Mouse (Mus musculus) liver, embryonic 11.5 days (tissue): ENCODE measurements around the gene Lrrc4c. TPM values are rescaled to one million over a fixed set of nuclear protein-coding genes. Genes with fewer than 3 reads are reported as not detected.

Source experiments
- ATAC-seq: fragments of 200-750 bp; cut with Nextera tagmentation; replicated peaks from 2 replicates; pipeline ENCODE4 v1.8.0; 2017; ENCODE audit warnings: moderate number of reproducible peaks, mild to moderate bottlenecking, moderate TSS enrichment, moderate library complexity; ENCODE audit not compliant: low FRiP score
- DNase-seq: peaks from one replicate; pipeline ENCODE4 v3.0.0-alpha.2; 2017; ENCODE audit warnings: low spot score
- H3K27ac ChIP-seq: fragments of 300-500 bp; sonication (generic); 2 replicates; pipeline ENCODE4 v1.5.1; 2014; ENCODE audit warnings: mild to moderate bottlenecking, low read depth, low read length, control low read depth
- H3K27me3 ChIP-seq: fragments of 300-500 bp; sonication (generic); replicated peaks from 2 replicates; pipeline ENCODE4 v1.6.1; 2014; ENCODE audit warnings: low read length, mixed read lengths; ENCODE audit not compliant: control insufficient read depth, insufficient read depth
- H3K36me3 ChIP-seq: fragments of 300-500 bp; sonication (generic); 2 replicates; pipeline ENCODE4 v1.6.1; 2014; ENCODE audit warnings: mild to moderate bottlenecking, low read length, moderate library complexity, mixed read lengths; ENCODE audit not compliant: control insufficient read depth, insufficient read depth
- H3K4me1 ChIP-seq: fragments of 300-500 bp; sonication (generic); replicated peaks from 2 replicates; pipeline ENCODE4 v1.6.1; 2014; ENCODE audit warnings: low read length, mixed read lengths; ENCODE audit not compliant: control insufficient read depth, insufficient read depth
- H3K4me2 ChIP-seq: fragments of 300-500 bp; sonication (generic); 2 replicates; pipeline ENCODE4 v1.6.1; 2014; ENCODE audit warnings: mild to moderate bottlenecking, control low read depth, moderate library complexity
- H3K4me3 ChIP-seq: fragments of 300-500 bp; sonication (generic); 2 replicates; pipeline ENCODE4 v1.5.1; 2014; ENCODE audit warnings: low read depth, low read length, control low read depth
- H3K9ac ChIP-seq: fragments of 300-500 bp; sonication (generic); 2 replicates; pipeline ENCODE4 v1.6.1; 2014; ENCODE audit warnings: low read depth, low read length, control low read depth
- H3K9me3 ChIP-seq: fragments of 300-500 bp; sonication (generic); 2 replicates; pipeline ENCODE4 v1.6.1; 2016; ENCODE audit warnings: low read length, inconsistent platforms, mixed read lengths; ENCODE audit not compliant: control insufficient read depth
- whole genome bisulfite sequencing: fragments of 180-500 bp; shearing (Covaris S2); extraction: QIAGEN DNeasy Blood & Tissue Kit; methylation state at CpG from one replicate; pipeline ENCODE4 v1.1.7; 2014; 5-methylcytosine and 5-hydroxymethylcytosine counted together
- polyA plus RNA-seq: library from polyadenylated mRNA; unstranded; fragments of >200 nt; fragmentation: Nextera tagmentation; extraction: Ambion mirVana; gene quantifications from 2 replicates; pipeline ENCODE4 v1.2.1, GENCODE M21; 2014

Gene Lrrc4c
- polyA plus RNA-seq, 1 experiment from 2014 or later: 0.75 TPM

DNA sequence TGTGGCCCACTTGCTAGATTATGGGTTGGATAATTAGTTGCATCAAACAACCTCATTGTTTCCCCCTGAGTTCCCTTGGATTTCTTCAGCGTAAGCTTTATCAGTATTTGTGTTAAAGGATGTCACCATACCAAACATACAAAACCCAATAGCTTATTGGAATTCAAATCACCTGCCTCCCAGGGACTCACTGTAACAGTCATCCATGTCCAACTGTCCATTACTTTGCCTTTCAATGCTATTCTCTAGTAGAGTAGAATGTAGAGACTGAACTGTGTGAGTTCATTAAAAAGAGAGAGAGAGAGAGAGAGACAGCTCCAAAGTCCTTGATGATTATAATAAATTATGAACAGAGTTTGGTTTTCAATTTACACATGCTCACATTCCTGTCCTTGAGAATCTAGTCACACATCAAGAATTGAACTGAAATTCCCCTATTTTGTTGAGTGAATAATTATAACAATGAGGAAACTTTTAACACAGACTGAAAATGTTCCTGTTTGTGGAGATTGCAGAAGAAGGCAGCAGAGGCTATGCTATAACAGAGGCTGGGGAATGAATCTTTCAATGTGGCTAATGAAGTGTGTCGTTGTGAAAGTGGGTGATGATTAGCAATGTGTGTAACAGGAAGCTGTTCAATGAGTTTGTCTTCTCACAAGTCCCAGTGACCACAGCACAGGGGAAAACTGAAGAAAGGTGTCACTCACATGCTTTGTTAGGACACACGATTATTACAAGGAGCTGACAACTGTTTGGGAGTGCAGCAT, 181.3 kb downstream of the Lrrc4c start:
- no peak overlapping the region for H3K27ac ChIP-seq
- ATAC-seq (no peak), DNase-seq (no peak)

DNA sequence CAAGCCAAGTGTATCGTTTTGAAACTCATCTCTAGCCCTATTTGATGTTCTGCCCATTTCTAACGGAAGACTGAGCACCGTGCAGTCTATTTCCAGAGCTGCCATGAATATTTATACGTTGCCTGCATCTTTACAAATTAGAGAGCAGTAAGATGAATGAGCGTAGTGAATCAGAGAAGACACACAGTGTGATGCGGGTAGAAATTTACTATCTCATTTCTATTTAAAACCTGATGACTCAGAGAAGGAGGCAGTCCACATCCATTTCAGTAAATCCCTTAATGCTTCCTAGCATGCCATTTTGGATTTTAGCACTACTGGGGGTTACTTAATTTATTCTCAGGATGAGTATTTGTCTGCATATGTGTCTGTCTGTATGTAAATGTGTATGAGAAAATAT, 186.2 kb downstream of the Lrrc4c start:
- 77% methylated on average over 6 of the region's 6 CpGs for WGBS
- no peak overlapping the region for H3K4me3 ChIP-seq
- DNase-seq: no peak
- no peaks in the 10 kb centered on the region for H3K9me3 ChIP-seq
- H3K27me3 ChIP-seq: no peaks in the 10 kb centered on the region
- no peaks in the 10 kb centered on the region for H3K36me3 ChIP-seq
- no peaks in the 10 kb centered on the region for H3K4me1 ChIP-seq
- no peak overlapping the region for H3K27ac ChIP-seq
- no peak overlapping the region for H3K9ac ChIP-seq
- H3K4me2 ChIP-seq: no peak overlapping the region
- no peak for ATAC-seq

More for the DNA sequence above, 181.3 kb downstream of the Lrrc4c start:
- Histone ChIP-seq H3K36me3 (no peaks in the 10 kb centered on the region), H3K4me2 (no peak overlapping the region), H3K4me3 (no peak overlapping the region), H3K9ac (no peak overlapping the region), H3K4me1 (no peaks in the 10 kb centered on the region), H3K9me3 (no peaks in the 10 kb centered on the region), H3K27me3 (no peaks in the 10 kb centered on the region)
- 83% methylated on average over 3 of the region's 3 CpGs for WGBS

DNA sequence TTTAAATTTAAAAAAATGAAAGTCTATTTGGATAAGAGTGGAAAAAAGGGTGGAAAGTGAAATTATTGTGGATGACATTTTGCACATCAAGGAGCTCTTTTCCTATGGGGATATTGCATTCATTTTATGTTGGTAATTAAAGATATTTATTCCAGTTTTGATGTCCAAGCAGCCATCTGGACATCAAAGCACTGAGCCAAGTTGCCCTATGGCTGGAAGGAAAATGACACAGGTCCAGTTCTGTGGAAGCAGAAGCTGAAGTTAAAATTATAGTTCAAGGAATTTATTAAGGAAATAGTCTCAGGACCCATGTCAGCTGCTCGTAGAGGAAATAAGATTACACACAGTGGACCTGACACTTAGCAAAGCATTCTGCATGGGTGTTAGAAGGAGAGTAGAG, 187.7 kb downstream of the Lrrc4c start:
- no peak for DNase-seq
- H3K4me1 ChIP-seq: no peaks in the 10 kb centered on the region
- no peak for ATAC-seq
- H3K27me3 ChIP-seq: no peaks in the 10 kb centered on the region
- no peak overlapping the region for H3K27ac ChIP-seq
- no peak overlapping the region for H3K9ac ChIP-seq
- no peaks in the 10 kb centered on the region for H3K9me3 ChIP-seq
- no peaks in the 10 kb centered on the region for H3K36me3 ChIP-seq
- no peak overlapping the region for H3K4me3 ChIP-seq
- H3K4me2 ChIP-seq: no peak overlapping the region
- WGBS: 78% methylated on average over 1 of the region's 1 CpGs

DNA sequence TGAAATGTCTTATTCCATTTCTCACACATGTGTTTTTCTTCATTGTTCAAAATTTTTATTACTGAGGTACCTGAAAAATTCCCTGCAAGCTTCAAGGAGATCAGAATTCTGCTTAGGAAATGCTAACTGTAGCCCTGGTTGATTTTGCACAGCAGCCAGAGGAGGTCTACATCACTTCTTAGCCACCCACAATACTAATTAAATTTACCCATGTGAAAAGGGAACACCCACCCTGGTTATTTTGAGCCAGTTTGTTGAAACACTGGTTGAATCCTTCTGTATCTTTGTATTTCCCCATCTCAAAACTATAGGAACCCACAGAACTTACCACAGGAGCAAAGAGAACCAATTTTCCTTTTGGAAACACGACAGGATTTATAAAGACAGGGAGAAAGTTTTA, 191.0 kb downstream of the Lrrc4c start:
- H3K27ac ChIP-seq: no peak overlapping the region
- H3K36me3 ChIP-seq: no peaks in the 10 kb centered on the region
- H3K27me3 ChIP-seq: no peaks in the 10 kb centered on the region
- DNase-seq: no peak
- no peak overlapping the region for H3K4me2 ChIP-seq
- no peak overlapping the region for H3K9ac ChIP-seq
- no peaks in the 10 kb centered on the region for H3K4me1 ChIP-seq
- WGBS: 48% methylated on average over 1 of the region's 1 CpGs
- ATAC-seq: no peak
- H3K9me3 ChIP-seq: no peaks in the 10 kb centered on the region
- H3K4me3 ChIP-seq: no peak overlapping the region

DNA sequence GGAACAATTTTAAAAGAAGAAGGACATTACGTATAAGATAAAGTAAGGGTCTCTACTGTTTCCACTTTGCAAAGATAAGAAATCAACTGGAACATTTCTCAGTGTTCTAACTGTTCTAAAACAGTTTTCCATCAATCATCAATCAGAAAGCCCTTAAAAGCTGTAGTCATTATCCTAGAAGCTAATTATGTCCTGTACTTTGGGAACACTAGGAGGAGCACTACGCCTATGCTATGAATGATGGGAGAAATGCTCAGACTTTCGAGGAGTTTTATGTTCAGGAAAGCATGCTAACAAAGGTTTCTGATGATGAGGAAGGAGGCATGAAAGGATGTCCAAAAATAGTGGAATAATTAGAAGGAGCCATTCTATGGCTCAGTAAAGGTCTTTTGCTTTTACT, 219.5 kb downstream of the Lrrc4c start:
- H3K9me3 ChIP-seq: no peaks in the 10 kb centered on the region
- H3K4me1 ChIP-seq: no peaks in the 10 kb centered on the region
- H3K4me2 ChIP-seq: no peak overlapping the region
- DNase-seq (no peak), ATAC-seq (no peak)
- H3K9ac ChIP-seq: no peak overlapping the region
- no peaks in the 10 kb centered on the region for H3K27me3 ChIP-seq
- H3K27ac ChIP-seq: no peak overlapping the region
- no peaks in the 10 kb centered on the region for H3K36me3 ChIP-seq
- no peak overlapping the region for H3K4me3 ChIP-seq
- WGBS: 74% methylated on average over 3 of the region's 3 CpGs

DNA sequence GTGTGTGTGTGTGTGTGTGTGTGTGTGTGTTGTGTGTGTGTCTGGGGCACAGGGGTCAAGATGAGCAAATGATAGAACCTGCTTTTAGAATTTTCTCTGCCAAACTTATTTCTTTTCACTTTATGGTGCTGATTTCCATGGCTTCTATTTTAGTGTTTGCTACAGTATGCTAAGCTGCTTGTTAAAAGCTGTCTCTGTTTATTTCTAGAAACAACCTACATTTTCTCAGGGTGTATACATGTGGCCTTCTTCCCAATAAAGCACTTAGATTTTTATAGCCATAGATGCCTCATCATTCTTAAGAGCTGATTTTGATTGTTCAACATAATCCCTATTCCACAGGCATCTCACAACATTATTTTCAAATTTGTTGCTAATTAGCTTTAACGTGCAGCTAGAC, 229.2 kb downstream of the Lrrc4c start:
- Histone ChIP-seq H3K27ac (no peak overlapping the region), H3K36me3 (no peaks in the 10 kb centered on the region), H3K4me2 (no peak overlapping the region), H3K4me3 (no peak overlapping the region), H3K9me3 (no peaks in the 10 kb centered on the region), H3K4me1 (no peaks in the 10 kb centered on the region), H3K27me3 (no peaks in the 10 kb centered on the region), H3K9ac (no peak overlapping the region)
- WGBS: 76% methylated on average over 1 of the region's 1 CpGs
- DNase-seq (no peak), ATAC-seq (no peak)

DNA sequence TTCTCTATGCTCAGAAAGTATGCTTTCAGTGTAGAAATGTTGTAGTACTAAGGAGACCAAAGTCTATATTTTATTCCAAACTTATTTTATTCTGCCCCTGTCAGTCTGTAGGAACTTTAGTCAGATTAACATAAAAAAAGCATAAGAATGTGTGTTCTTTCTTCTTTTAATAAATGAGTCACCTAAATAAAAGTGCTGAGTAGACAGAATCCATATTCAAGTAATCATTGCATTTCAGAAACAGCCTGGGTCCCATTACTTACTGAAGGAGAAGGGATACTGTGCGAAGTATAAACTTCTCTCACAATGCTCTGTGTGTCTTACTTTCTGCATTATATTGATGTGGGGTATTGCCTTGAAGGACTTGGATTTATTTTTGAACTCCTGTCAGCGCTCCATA, 255.8 kb downstream of the Lrrc4c start:
- H3K4me1 ChIP-seq: no peaks in the 10 kb centered on the region
- H3K4me3 ChIP-seq: no peak overlapping the region
- H3K9ac ChIP-seq: no peak overlapping the region
- WGBS: 85% methylated on average over 2 of the region's 2 CpGs
- no peak overlapping the region for H3K4me2 ChIP-seq
- H3K27ac ChIP-seq: no peak overlapping the region
- H3K36me3 ChIP-seq: no peaks in the 10 kb centered on the region
- ATAC-seq (no peak), DNase-seq (no peak)
- H3K9me3 ChIP-seq: no peaks in the 10 kb centered on the region
- H3K27me3 ChIP-seq: no peaks in the 10 kb centered on the region

DNA sequence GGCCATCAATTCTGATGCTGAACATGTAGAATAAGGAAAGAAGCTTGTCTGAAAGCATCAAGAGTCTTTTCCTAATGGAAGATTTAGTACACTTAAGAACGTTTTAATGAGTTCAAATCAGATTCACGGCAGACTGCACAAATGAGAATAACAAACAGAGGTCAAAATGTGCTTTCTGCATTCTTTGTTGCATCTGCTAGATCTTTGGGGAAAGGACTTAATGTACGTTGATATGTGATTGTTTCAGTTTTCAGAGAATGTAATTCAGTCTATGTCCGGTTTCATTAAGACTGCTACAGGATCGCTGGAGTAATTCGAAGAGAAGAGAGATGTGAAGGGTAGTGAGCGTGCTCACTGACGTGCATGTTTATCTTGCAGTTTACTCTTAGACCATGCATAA, 259.7 kb downstream of the Lrrc4c start:
- Histone ChIP-seq H3K4me3 (no peak overlapping the region), H3K36me3 (no peaks in the 10 kb centered on the region), H3K27ac (no peak overlapping the region), H3K9ac (no peak overlapping the region), H3K9me3 (no peaks in the 10 kb centered on the region), H3K4me2 (no peak overlapping the region), H3K4me1 (no peaks in the 10 kb centered on the region), H3K27me3 (no peaks in the 10 kb centered on the region)
- 85% methylated on average over 8 of the region's 8 CpGs for WGBS
- DNase-seq (no peak), ATAC-seq (no peak)

DNA sequence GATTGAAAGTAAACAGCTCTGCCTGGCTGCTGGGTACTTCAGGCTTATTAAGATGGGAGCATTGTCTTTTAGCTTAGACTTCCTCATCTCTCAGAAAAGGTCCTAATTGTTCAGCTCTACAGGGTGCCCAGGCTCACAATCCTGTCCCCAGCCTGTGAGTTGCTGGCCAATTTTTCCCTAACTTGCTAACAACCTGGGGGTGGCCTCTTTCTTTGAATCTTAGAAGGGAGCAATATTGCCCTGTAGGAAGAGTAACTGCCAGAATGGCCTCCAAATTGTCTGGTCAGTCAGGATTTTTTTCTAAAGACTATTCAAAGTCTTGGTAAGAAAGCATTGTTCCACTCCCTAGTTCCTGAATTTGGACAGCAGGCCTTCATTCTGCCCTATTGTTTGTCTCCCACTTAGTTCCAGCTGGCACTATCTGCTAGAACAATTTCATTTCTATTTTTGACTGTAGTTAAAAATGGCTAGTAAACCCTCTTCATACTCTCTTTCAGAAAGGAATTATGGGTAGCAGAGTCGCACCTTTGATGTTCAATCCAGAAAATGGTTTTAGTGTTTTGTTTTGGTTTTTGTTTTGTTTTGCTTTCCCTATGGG, 262.3 kb downstream of the Lrrc4c start:
- Histone ChIP-seq H3K27me3 (no peaks in the 10 kb centered on the region), H3K4me1 (no peaks in the 10 kb centered on the region), H3K36me3 (no peaks in the 10 kb centered on the region), H3K4me3 (no peak overlapping the region), H3K4me2 (no peak overlapping the region), H3K9ac (no peak overlapping the region), H3K27ac (no peak overlapping the region), H3K9me3 (no peaks in the 10 kb centered on the region)
- no peak for ATAC-seq
- no peak for DNase-seq
- 81% methylated on average over 1 of the region's 1 CpGs for WGBS
